ENCODE assay signal across 9 mouse cellular contexts in genomic region chr6:135907540-135908320, GRCm38 (mm10).
DNase-seq lines count a peak whose midpoint lies in the region; ATAC-seq and TF ChIP-seq lines count a peak whose summit lies in the region.
"Had no signal": no experiment of that assay in that cellular context is flagged by ENCODE, and none has a peak within 500 bp of the region (broad histone marks: within the 10 kb centered on the region; RNA-seq: fewer than 3 reads in every experiment).

No protein-coding gene starts in this region.

- 20% methylated on average over 20 of the region's 20 CpGs for WGBS in heart, embryonic 14.5 days
- 23% methylated on average over 20 of the region's 20 CpGs for WGBS in kidney, embryonic 16.5 days
- WGBS in limb, embryonic 13.5 days, result 23% methylated on average over 20 of the region's 20 CpGs
- 24% methylated on average over 20 of the region's 20 CpGs for WGBS in neural tube, embryonic 11.5 days

- H3K36me3 ChIP-seq in heart, embryonic 14.5 days (ENCODE audit: control insufficient read depth, insufficient read depth, low read length), result no peaks in the 10 kb centered on the region
- no peaks in the 10 kb centered on the region for H3K36me3 ChIP-seq in kidney, embryonic 16.5 days (ENCODE audit: insufficient read depth, low read length)
- H3K36me3 ChIP-seq in limb, embryonic 13.5 days, result no peaks in the 10 kb centered on the region
- H3K36me3 ChIP-seq in neural tube, embryonic 11.5 days (ENCODE audit: control insufficient read depth, insufficient read depth, low read length), result no peaks in the 10 kb centered on the region
- H3K36me3 ChIP-seq in testis, adult 2 months (ENCODE audit: control insufficient read depth, insufficient read depth, low read length), result no peaks in the 10 kb centered on the region
- H3K36me3 ChIP-seq: G1E had no signal

- TF ChIP-seq POLR2A in testis, adult 2 months (IDR thresholded peaks at IDR 0.05; ENCODE audit: control insufficient read depth, low read depth, low read length), result no peak

- no peak overlapping the region for H3K4me3 ChIP-seq in heart, embryonic 14.5 days (ENCODE audit: control insufficient read depth in 1 of 2, insufficient read depth in 1 of 2, low read depth in 1 of 2, low read length in 2 of 2)
- H3K4me3 ChIP-seq in kidney, embryonic 16.5 days (ENCODE audit: low read length), result no peak overlapping the region
- H3K4me3 ChIP-seq in limb, embryonic 13.5 days, result no peak overlapping the region
- H3K4me3 ChIP-seq in neural tube, embryonic 11.5 days (ENCODE audit: low read depth, low read length), result no peak overlapping the region
- no peak overlapping the region for H3K4me3 ChIP-seq in testis, adult 2 months (ENCODE audit: control insufficient read depth, low read depth, low read length)

- peak overlapping the region; percentile 30 for H3K4me2 ChIP-seq in heart, embryonic 14.5 days (ENCODE audit: low read length)
- no peak overlapping the region for H3K4me2 ChIP-seq in kidney, embryonic 16.5 days (replicated peaks; ENCODE audit: low read depth, low read length)
- H3K4me2 ChIP-seq in limb, embryonic 13.5 days (replicated peaks), result no peak overlapping the region
- H3K4me2 ChIP-seq in neural tube, embryonic 11.5 days (ENCODE audit: low read depth), result no peak overlapping the region

- peaks cover 0 to 8% of the 10 kb centered on the region in 2 experiments; a peak in 1 of 4 replicates for H3K4me1 ChIP-seq in heart, embryonic 14.5 days (ENCODE audit: control insufficient read depth in 2 of 2, insufficient read depth in 2 of 2, low read length in 2 of 2)
- H3K4me1 ChIP-seq in kidney, embryonic 16.5 days (ENCODE audit: insufficient read depth, low read length), result peaks cover 4% of the 10 kb centered on the region; the same call in 1 of the 2 replicates
- H3K4me1 ChIP-seq in limb, embryonic 13.5 days, result peaks cover 6% of the 10 kb centered on the region; the same call in 1 of the 2 replicates
- H3K4me1 ChIP-seq in neural tube, embryonic 11.5 days (ENCODE audit: control insufficient read depth, insufficient read depth, low read length), result no peaks in the 10 kb centered on the region
- H3K4me1 ChIP-seq in testis, adult 2 months (ENCODE audit: control insufficient read depth, insufficient read depth, low read length), result no peaks in the 10 kb centered on the region

- no peaks in the 10 kb centered on the region for H3K9me3 ChIP-seq in heart, embryonic 14.5 days (ENCODE audit: control insufficient read depth, low read length)
- H3K9me3 ChIP-seq in kidney, embryonic 16.5 days (ENCODE audit: low read length), result no peaks in the 10 kb centered on the region
- no peaks in the 10 kb centered on the region for H3K9me3 ChIP-seq in limb, embryonic 13.5 days
- H3K9me3 ChIP-seq in neural tube, embryonic 11.5 days (ENCODE audit: control insufficient read depth, low read length), result no peaks in the 10 kb centered on the region

- H3K27ac ChIP-seq in heart, embryonic 14.5 days (replicated peaks in 1 of 2; ENCODE audit: control insufficient read depth in 1 of 2, insufficient read depth in 1 of 2, low read depth in 2 of 2, low read length in 2 of 2), result no peak overlapping the region
- no peak overlapping the region for H3K27ac ChIP-seq in kidney, embryonic 16.5 days (ENCODE audit: low read length)
- H3K27ac ChIP-seq in limb, embryonic 13.5 days, result no peak overlapping the region
- no peak overlapping the region for H3K27ac ChIP-seq in neural tube, embryonic 11.5 days (ENCODE audit: low read depth, low read length)
- no peak overlapping the region for H3K27ac ChIP-seq in testis, adult 2 months (ENCODE audit: control insufficient read depth, insufficient read depth, low read depth, low read length)

- DNase-seq in 3T3-L1 (ENCODE audit: low read depth, low spot score), result peak; percentile 62
- DNase-seq in brain, adult 2 months (ENCODE audit: low read depth, low spot score), result peak; percentile 95
- peak; percentile 5 for DNase-seq in fibroblast of lung, adult 2 months (ENCODE audit: low read depth)
- peak; percentile 83 for DNase-seq in neural tube, embryonic 11.5 days (ENCODE audit: low spot score)

- H3K27me3 ChIP-seq in heart, embryonic 14.5 days (ENCODE audit: control insufficient read depth, insufficient read depth, low read length), result no peaks in the 10 kb centered on the region
- 0 out of 2 replicates have a peak, but pooled peaks cover 6% of the 10 kb centered on the region for H3K27me3 ChIP-seq in kidney, embryonic 16.5 days (ENCODE audit: insufficient read depth, low read length)
- H3K27me3 ChIP-seq in limb, embryonic 13.5 days, result peaks cover 5% of the 10 kb centered on the region
- H3K27me3 ChIP-seq in neural tube, embryonic 11.5 days (ENCODE audit: control insufficient read depth, insufficient read depth, low read length), result no peaks in the 10 kb centered on the region
- no peaks in the 10 kb centered on the region for H3K27me3 ChIP-seq in testis, adult 2 months (ENCODE audit: control insufficient read depth, insufficient read depth, low read length)

- ATAC-seq in heart, embryonic 14.5 days (ENCODE audit: insufficient number of reproducible peaks, insufficient read depth, low FRiP score, low read depth), result peak; percentile 59; the same call in 1 of the 2 replicates
- ATAC-seq in kidney, embryonic 16.5 days (ENCODE audit: low FRiP score, low TSS enrichment), result peak; percentile 75; the same call in 1 of the 2 replicates
- ATAC-seq in limb, embryonic 13.5 days (ENCODE audit: low FRiP score, low read depth), result peak; percentile 69; the same call in 1 of the 2 replicates
- peak; percentile 84 for ATAC-seq in neural tube, embryonic 11.5 days (ENCODE audit: insufficient read depth, low FRiP score, low TSS enrichment)

- peak; percentile 66; the same call in 1 of the 2 replicates for TF ChIP-seq CTCF in testis, adult 2 months (IDR thresholded peaks at IDR 0.05; ENCODE audit: control insufficient read depth, insufficient read depth, insufficient replicate concordance, low read depth, low read length)

- no peak overlapping the region for H3K9ac ChIP-seq in heart, embryonic 14.5 days (ENCODE audit: low read length)
- H3K9ac ChIP-seq in kidney, embryonic 16.5 days (replicated peaks; ENCODE audit: low read length), result no peak overlapping the region
- H3K9ac ChIP-seq in limb, embryonic 13.5 days, result no peak overlapping the region
- H3K9ac ChIP-seq in neural tube, embryonic 11.5 days (ENCODE audit: low read length), result no peak overlapping the region

Comparison
In these comparisons a context has a peak if more than half of its experiments do, and no peak if none do; other contexts are left out.
1. DNase-seq: peak in every context shown above with its lines; median percentile 95 in brain, adult 2 months; 83 in neural tube, embryonic 11.5 days; 62 in 3T3-L1; 5 in fibroblast of lung, adult 2 months.